Mouse (Mus musculus): ENCODE measurements around the gene Gsdma2.

GRCm38 (mm10) chr11:98681786-98682745 lies 35.5 kb downstream of the Gsdma2 start, which contains the start of gene Psmd3:
- TF ChIP-seq ZNF384 (IDR thresholded peaks at IDR 0.05; ENCODE audit: low read depth, low read length) = peak; percentile 52; the same call in 1 of the 2 replicates
- no peak for TF ChIP-seq ZC3H11A (IDR thresholded peaks at IDR 0.05; ENCODE audit: borderline replicate concordance, low read depth, low read length)
- peak; percentile 90 for TF ChIP-seq HCFC1 (IDR thresholded peaks at IDR 0.05; ENCODE audit: borderline replicate concordance, insufficient read depth, low read length)
- no peak; the same call in 1 of the 2 replicates for TF ChIP-seq MAFK (IDR thresholded peaks at IDR 0.05; ENCODE audit: insufficient read depth, low read depth, low read length)
- peak; percentile 94 for TF ChIP-seq CHD2 (IDR thresholded peaks at IDR 0.05; ENCODE audit: low read depth, low read length)
